Mouse (Mus musculus) thymus, postnatal 36 days (tissue): ENCODE measurements at regions not wholly inside any gene's neighbourhood (a gene's known extent, or its start where the extent isn't known, plus 50 kb on each side); places are given as distances from the start of the nearest gene placed in this dataset.

Source experiments
- DNase-seq, 2 experiments: peaks; one replicate each; pipeline ENCODE4 v3.0.0; 2022; ENCODE audit warnings: mixed read lengths in 2 of 2

DNA sequence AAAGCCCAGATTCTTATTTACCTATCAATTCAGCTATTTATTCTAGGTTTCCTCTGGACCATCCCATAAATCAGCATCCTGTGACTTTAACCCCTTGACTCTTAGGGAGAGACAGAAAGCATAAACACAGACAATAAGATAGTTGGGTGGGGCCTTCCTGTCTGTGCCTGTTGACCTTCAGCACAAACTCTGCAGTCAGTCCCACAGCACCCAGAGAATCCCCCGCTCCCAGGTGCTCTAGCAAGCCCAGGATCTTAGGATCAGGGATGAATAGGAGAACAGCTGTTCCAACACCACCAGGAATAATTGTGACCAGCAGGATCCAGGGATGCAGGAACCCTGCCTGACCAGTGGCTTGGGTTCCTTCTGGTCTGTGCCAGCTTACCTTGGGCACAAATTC, 107.8 kb downstream of the Basp1 start:
- no peak for DNase-seq

DNA sequence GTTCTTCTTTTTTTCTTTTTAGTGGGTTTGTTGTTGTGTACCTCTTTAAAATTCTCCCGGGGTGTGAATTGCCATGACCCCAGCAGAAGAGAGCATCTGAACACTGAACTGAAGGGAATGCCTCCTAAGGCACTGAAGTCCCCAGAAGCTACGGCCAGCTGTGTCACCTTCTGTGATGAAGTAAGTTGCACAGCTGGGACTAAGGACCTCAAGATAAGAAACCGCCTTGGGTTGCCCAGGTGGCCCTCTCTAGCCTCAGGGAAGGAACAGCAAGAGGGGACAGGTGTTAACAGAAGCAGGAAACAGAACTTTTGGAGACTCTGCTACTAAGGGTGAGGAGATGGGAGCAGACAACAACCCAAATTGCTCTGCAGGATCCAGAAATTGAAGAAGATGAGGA, 110.2 kb downstream of the Basp1 start:
- DNase-seq: peak; percentile 24 to 48

DNA sequence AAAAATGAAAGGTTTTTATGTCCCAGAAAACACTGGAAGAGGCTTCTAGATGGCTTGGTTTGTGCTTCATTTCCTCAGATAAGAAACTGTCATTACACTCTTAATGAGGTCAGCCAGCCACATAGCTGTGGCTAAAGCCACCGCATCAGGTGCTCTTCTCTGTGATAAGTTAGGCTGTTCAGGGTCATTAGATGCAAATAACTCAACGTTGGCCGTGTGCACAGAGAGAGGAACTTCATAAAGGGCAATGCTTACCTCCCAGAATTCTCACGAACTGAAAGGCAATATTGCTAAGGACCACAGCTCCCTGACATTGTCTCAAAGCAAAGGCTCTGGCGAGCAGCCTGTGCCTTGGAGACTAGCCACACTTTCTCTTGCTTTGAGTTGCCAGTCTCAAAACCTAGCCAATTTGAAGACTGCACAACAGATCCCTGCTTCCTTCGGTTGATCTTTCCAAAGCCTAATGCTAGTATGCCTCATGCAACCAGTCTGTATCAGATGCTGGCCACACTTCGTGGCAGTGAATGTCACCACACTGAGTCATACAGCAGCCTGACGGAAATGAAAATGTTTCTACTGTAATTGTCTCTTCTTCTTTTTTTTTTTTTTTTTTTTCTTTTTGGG, 110.8 kb downstream of the Basp1 start:
- DNase-seq: no peak

DNA sequence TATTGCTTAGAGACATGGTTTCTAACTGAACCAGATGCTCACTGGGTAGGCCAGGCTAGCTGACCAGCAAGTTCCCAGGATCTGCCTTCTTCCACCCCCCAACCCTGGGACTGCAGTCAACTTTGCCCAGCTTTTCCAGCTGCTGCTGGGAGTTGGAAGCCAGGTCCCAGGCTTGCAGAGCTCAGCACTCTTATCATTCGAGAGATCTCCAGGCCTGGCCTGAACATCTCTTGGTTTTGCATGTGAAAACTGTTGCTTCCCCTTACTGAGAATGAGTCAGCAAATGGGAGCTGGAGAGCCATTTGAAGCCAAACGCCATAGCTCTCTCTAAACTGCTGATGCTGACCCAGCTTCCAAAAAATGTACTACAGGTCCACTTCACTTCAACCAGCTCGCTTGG, 111.8 kb downstream of the Basp1 start:
- no peak for DNase-seq

DNA sequence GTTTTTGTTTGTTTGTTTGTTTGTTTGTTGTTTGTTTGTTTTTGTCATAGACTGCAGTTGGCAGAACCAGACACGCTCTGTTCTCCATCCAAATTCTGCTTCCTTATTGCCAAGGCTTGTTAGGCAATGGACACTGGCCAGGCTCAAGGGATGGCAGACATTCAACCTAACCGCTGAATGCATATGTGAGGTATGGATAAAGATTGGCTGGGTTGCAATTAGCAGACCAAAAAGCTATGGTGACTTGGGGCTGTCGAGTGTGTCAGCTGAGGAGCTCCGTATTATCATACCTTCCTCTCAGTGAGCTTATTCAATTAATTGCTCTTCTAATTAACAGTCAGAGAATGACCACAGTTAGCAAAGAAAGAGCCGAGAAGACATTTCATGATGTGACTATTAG, 116.3 kb downstream of the Basp1 start:
- no peak for DNase-seq

DNA sequence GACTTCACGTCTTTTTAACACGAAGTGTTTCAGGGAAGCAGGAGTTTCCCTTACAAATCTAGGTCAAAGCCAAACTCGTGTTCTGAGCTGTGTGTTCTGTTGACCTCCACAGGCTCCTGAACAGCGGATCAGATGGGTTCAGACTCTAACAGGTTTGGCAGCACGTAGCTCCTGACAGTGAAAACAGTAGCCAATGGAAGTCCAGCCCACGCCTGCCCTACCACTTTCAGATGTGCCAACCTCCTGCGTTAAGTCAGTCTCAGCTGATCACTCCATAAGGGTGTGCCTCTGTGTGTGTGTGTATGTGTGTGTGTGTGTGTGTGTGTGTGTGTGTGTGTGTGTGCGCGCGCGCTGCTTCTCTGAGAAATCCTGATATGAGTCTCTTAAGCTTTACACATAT, 116.8 kb downstream of the Basp1 start:
- DNase-seq: no peak

DNA sequence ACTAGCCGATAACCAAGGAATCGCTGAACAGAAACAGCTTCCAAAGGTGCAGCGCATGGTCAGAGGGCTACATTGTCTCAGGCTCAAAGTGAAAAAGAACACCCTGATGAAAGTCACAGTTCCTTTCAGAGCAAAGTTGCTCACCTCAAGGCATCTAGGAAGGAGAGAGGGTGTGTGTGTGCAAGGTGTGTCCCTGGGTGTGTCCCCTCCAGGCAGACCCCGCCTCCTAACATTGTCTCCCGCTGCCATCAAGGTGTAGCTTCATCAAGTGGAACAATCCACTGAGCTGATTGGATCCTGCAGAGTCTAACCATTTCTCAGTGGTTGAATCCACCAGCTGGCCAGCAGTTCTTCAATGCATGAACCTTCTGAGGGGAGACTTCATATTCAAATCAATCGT, 117.8 kb downstream of the Basp1 start:
- DNase-seq: no peak

DNA sequence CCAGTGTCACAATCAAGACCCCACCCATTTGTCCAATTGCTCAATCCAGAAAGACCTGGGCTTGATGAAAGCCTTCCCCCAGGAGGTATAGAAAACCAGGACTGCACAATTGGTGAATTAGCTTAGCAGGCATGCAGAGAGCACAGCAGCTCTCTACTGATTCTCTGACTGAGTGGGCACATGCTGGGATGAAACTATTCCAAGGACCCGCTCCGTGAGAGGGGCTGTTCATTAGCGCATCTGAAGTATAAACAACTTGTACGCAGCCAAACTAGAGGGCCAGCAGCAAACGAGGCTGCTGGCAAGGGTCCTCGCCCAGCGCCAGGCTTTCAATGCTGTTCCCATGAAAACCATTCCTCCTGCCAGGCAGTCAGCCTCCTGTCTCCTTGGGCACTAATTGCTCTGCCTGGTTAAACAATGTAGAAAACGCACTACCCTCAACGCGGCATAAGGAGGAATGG, 122.3 kb downstream of the Basp1 start:
- DNase-seq: no peak

DNA sequence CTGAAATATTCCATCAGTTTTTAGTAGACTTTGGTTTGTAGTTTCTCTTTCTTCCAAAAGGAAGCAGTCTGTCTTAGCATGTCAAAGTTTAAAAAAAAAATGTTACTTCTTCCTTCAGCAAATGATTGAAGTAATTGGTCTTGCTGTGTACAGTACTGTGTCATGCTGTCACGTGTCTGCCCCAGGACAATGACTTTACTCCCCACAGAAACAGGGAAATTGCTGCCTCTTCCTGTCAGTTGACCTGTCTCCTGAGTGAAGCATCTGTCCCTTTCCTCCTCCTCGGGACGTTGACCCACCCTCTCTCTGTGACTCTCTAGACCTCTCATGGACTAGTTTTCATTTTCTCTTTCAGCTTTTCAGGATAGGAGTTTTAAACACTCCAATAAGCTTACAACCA, 125.7 kb downstream of the Basp1 start:
- DNase-seq: no peak

DNA sequence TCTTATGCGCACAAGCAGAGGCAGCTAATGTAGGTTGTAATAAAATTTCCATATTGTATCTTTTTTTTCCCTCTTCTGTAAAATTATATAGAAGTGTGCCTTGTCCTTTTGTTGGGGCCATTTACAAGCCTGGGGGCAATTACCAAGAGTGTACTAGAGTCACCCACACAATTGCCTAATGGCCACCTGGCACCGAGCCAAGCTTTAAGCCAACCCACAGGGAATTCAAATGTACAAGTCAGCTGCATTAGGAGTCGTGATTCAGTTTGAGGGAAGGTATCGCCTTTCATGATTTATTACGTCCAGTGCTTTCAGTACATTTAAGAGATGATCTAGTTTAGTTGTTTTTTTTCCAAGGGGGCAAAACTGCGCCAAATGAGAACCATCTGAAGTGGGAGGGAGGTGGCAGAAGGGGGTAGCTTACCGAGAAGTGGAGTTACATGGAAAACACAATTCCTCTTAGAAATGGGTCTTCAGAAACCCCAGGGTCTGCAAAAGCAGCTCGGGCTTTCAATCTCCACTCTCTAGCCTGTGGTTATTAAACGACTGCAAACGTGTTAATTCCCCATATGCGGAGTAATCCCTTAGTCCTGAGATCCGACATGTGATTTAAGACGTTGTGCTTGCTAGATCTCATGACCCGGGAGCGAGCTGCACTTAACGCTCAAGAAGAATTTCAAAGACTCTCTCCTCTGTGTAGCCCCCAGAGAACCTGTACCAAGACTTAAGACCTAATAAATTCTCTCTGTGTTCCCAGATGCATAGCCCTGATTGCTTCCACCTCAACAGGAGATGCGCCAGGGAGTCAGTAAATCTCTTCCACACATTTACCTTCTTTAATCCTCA, 129.0 kb downstream of the Basp1 start:
- DNase-seq: no peak

DNA sequence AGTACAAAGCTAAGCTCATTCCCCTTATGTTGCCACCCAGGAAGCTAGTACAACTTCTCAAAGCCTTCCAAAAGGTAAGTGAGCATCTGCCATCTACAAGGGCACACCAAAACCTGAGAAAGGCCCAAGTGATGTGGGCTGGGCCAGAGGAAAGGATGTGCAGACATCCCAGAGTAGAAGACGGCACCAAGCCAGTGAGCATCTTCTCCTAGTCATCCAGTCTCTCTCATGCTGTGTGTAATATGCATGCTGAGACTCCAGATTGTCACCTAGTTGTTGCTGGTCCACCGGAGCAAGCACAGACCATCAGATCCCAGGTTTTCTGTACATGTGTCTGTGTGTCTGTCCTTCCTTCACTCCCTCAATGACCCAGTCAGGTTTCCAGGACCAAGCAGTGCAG, 129.9 kb downstream of the Basp1 start:
- DNase-seq: no peak

DNA sequence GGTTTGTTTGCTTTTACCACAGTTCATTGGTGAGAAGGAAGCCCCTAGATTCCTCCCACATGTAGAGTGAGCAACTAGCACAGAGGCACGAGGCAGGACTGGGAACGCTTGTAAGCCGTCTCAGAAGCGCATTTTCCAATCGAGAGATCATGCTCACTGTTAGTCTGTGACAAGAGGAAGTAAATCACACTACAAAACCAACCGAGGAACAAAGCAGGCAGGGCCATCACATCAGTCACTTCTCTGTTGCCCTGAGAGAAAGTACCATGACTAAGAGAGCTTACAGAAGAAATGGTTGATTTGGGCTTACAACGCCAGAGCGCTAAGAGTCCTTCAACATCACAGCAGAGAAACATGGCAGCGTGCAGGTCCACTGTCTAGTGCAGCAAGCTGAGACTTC, 131.2 kb downstream of the Basp1 start:
- DNase-seq: no peak

DNA sequence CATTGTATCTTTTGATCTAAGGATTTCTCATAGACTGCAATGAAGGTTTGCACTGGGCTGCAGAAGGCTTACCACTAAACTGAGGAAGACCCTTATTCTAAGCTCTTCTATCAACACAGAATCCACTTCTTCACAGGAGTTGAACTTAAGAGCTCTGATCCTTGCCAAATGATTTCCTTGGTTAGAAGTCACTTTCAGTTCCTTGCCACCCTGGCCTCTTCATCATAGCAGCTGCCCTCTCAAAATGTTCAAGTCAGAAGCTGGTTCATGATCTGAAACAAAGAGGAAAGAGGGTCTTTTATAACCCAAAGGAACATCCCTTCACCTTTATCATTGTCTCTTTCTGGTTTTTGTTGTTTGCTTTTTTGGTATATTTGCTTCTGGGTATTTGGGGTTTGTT, 131.6 kb downstream of the Basp1 start:
- no peak for DNase-seq

DNA sequence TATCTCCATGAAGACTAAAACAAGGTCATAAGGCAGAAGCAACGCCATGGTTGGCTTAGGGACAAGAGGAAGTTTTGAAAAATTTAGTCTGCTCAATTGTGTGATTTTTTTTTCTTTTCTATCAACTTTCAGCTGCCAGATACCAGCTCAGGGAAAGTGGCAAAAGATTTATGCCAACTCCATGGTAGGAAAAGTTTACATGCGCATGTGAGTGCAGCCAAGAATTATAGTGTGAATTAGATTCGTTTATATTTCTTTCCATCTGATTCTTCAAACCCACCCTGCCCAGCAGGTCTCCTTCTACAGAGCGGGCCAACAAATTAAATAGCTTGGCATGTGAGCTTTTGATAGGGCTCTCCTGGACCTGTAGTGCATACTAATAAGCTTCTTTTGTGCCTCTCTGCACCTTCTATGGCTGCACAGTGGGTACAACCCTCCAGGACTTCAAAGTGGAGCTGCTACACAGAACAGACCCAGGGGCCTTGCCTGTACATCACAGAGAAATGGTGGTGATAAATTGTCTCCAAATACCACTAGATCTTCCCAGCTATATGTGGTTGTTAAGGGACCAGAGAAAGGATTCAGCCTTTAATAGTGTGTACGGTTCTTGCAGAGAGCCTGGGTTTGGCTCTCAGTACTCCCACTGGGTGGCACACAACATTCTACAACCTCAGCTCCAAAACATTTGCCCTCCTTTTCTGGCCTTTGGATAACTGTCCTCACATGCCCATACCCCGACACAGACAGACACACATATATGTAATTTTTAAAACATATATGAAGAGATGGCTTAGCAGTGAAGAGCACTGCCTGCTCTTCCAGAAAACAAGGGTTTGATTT, 135.0 kb downstream of the Basp1 start:
- DNase-seq: no peak

DNA sequence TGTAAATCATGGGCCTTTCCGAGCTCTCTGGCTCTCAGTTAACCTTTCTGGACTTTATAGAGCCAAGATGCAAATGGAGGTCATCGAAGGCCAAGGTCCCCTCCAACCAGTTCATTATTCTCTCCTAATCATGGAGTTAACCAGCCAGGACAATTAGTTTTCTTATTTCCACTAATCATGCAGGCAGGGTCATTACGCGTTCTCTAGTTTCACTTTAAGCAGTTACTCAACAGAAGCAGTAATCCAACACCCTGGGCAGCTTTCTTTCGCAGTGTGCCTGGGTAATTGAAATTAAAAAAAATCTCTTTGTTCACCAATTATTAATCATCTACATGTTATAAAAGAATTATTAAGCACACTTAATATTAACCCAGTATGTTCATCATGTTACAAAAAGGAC, 137.3 kb downstream of the Basp1 start:
- no peak for DNase-seq

DNA sequence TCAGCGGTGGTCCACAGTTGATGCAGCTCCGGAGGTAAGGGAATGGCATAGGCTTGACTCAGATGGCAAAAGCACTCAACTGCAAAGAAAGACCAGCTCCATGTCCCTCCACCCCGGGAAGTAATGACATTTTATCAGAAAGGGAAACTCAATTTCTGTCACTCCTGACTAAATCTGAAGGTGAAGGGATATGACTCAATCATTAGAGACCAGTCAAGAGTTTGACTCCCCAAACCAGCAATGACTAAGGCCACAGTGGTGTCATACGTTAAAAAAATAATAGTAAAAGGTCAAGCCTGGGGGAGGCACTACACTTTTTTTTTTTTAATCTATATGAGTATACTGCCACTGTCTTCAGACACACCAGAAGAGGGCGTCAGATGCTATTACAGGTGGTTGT, 141.7 kb downstream of the Basp1 start:
- DNase-seq: no peak

DNA sequence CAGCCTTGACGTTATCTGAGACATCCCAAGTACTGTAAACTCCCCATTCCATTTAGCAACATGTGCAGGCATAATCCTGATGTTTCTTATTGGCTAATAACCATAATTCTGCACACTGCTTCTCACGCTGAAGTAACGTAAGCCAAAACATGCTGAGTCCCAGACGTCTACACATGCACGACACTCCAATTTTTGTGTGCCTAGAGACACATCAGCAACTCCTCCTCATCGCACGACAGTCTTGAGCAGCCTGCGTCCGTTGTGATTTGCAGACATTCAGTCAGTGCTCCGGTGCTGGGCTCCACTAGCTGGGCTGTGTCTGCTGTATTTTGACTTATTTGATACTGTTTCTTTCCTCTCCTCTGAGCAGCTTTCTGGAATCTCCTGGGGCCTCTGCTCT, 143.2 kb downstream of the Basp1 start:
- no peak for DNase-seq

DNA sequence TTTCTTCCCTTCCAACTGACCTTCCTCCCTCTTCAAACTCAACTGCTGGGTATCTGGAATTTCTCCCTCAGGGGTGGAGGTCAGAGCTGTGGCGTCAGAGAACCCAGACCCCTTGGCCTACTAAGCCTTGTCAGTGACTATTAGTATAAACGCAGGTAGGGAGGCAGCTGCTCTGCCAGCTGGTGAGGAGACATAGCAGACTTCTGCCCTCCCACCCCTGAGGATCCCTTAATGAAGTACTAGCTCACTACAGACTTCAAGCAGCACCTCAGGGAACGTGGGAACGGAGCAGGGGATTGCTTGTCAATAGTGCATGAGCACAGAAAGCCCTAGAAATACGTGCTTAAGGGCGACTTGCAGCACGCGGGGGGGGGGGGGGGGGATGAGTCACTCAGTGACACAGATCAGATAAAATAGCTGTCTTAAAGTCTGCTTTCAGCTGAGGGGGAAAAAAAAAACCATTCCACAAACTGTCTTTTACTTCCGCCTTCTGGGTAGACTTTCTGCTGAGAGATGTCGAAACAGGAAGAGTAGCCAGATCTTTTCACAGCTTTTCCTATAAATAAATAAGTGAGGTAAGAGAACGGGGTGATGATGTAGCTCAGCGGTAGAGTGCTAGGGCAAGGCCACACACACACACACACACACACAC, 144.1 kb downstream of the Basp1 start:
- peak; percentile 51 for DNase-seq

DNA sequence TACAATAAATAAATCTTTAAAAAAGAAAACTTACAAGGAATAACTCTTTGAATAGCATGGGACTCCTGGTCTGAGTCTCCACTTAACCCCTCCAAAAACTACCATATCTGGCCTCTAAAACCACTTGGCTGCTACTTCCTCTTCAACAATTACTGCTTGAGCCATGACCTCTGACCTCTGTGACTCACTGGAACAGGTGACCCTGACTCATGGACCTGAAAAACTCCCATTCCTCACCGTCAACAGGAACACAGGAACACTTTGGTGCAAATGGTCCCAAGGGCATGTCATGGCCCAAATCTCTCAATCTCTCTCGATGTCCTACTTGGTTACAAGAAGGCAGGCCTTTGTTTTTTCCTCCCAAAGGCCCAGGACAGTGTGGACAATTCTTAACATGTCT, 145.1 kb downstream of the Basp1 start:
- DNase-seq: no peak

DNA sequence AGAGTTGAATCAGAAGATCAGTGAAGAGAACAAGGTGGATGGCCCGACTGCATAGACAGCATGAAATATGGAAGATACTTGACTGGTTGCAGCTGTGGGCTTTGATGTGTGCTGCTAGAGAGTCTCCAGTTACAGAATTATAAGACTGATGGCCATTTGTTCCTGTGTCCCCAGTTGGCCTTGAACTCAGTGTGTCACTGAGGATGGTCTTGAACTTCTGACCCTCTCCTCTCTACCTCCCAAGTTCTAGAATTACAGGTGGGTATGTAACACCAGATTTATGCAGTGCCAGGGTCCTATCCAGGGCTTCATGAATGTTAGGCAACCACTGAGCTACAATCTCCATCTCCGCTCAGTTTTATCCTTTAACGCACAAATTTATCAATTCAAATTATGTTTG, 146.1 kb downstream of the Basp1 start:
- no peak for DNase-seq

DNA sequence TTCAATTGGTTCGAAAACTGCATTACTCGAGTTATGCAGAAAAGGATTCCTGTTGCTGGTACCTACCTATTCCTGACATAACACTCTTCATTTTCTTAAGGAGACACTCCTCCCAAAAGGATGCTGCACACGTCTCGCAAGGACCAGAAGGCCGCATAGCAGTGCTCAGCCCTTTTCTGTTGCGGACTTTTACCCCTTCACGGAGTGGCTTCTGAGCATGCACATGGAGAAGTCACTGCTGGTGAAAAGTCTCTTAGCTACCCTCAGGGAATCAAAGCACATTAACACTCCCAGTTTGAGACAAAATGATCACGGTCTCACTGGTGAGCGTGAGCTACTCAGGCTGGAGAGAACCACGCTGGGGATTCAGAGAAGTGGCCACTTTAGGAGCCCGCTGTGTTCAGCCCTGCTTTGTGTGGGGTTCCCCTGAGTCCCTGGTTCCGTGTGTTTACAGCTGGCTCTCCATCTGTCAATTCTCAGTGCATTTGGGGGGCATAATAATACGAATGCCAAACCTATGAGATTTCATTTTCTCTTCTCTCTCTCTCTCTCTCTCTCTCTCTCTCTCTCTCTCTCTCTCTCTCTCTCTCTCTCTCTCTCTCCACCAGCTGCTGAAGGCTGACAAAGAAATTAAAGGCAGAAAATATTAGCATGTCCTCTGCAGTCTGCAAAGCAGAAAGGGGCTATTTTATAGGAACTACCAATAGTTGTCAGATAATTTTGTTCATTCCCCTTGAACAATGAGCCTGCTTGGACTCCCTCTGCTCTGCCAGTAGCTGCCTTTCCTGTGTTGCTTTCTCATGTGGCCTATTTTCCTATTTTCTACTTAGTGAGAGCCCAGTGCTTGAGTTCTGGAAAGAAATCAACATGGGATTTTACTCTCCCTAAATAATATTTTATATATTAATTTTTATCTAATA, 160.7 kb downstream of the Basp1 start:
- DNase-seq: no peak

DNA sequence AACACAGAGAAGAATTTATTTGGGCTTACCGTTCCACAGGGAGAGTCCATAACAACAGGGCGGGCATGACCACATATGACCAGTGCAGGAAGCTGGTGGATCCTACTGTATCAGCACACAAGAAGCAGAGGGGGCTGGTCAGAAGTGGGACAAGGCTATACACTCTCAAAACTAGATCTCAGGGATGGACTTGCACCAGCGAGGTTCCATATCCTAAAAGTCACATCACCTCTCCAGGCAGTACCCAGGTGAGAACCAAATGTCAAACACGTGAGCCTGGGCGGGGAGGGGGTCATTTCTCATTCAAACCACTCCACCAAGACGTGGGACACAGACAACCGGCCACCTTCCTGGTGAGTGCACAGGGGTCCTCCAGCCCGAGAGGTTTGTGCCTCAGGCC, 167.9 kb downstream of the Basp1 start:
- DNase-seq: no peak
